Mouse (Mus musculus) neural tube, embryonic 11.5 days (tissue): Measurements from ENCODE around the gene Galk1. TPM values are rescaled to one million over a fixed set of nuclear protein-coding genes. Genes with fewer than 3 reads are reported as not detected.
A peak's percentile ranks its signal among the peaks of the same experiment; 100 is the strongest.

Experiments
- ATAC-seq: fragments of 200-750 bp; cut with Nextera tagmentation; 2 replicates; pipeline ENCODE4 v1.8.0; 2017; ENCODE audit warnings: moderate number of reproducible peaks, mild to moderate bottlenecking, moderate TSS enrichment, moderate library complexity; ENCODE audit not compliant: insufficient read depth, low FRiP score, low TSS enrichment
- DNase-seq: peaks from one replicate; pipeline ENCODE4 v3.0.0-alpha.2; 2015; ENCODE audit warnings: low spot score
- H3K27ac ChIP-seq: fragments of 300-500 bp; sonication (generic); 2 replicates; pipeline ENCODE4 v1.5.1; 2014; ENCODE audit warnings: low read depth, mild to moderate bottlenecking, low read length
- H3K27me3 ChIP-seq: fragments of 300-500 bp; sonication (generic); 2 replicates; pipeline ENCODE4 v1.6.1; 2014; ENCODE audit warnings: mild to moderate bottlenecking, low read length, mixed read lengths; ENCODE audit not compliant: control insufficient read depth, insufficient read depth
- H3K36me3 ChIP-seq: fragments of 300-500 bp; sonication (generic); 2 replicates; pipeline ENCODE4 v1.6.1; 2014; ENCODE audit warnings: mild to moderate bottlenecking, low read length, moderate library complexity, mixed read lengths; ENCODE audit not compliant: control insufficient read depth, insufficient read depth
- H3K4me1 ChIP-seq: fragments of 300-500 bp; sonication (generic); 2 replicates; pipeline ENCODE4 v1.6.1; 2014; ENCODE audit warnings: low read length, mixed read lengths; ENCODE audit not compliant: control insufficient read depth, insufficient read depth
- H3K4me2 ChIP-seq: fragments of 300-500 bp; sonication (generic); 2 replicates; pipeline ENCODE4 v1.6.1; 2014; ENCODE audit warnings: low read depth, mild to moderate bottlenecking, moderate library complexity
- H3K4me3 ChIP-seq: fragments of 300-500 bp; sonication (generic); 2 replicates; pipeline ENCODE4 v1.5.1; 2014; ENCODE audit warnings: low read depth, low read length
- H3K9ac ChIP-seq: fragments of 300-500 bp; sonication (generic); 2 replicates; pipeline ENCODE4 v1.6.1; 2014; ENCODE audit warnings: mild to moderate bottlenecking, low read length
- H3K9me3 ChIP-seq: fragments of 300-500 bp; sonication (generic); 2 replicates; pipeline ENCODE4 v1.6.1; 2016; ENCODE audit warnings: low read length; ENCODE audit not compliant: control insufficient read depth
- WGBS: fragments of 180-500 bp; shearing (Covaris S2); extraction: QIAGEN DNeasy Blood & Tissue Kit; methylation state at CpG from one replicate; pipeline ENCODE4 v1.1.7; 2014; 5-methylcytosine and 5-hydroxymethylcytosine counted together
- polyA plus RNA-seq: library from polyadenylated mRNA; unstranded; fragments of >200 nt; fragmentation: Nextera tagmentation; extraction: Ambion mirVana; gene quantifications from 2 replicates; pipeline ENCODE4 v1.2.1, GENCODE M21; 2014

The Galk1 gene
- polyA plus RNA-seq, result 122 and 124 TPM in 2 replicates

DNA sequence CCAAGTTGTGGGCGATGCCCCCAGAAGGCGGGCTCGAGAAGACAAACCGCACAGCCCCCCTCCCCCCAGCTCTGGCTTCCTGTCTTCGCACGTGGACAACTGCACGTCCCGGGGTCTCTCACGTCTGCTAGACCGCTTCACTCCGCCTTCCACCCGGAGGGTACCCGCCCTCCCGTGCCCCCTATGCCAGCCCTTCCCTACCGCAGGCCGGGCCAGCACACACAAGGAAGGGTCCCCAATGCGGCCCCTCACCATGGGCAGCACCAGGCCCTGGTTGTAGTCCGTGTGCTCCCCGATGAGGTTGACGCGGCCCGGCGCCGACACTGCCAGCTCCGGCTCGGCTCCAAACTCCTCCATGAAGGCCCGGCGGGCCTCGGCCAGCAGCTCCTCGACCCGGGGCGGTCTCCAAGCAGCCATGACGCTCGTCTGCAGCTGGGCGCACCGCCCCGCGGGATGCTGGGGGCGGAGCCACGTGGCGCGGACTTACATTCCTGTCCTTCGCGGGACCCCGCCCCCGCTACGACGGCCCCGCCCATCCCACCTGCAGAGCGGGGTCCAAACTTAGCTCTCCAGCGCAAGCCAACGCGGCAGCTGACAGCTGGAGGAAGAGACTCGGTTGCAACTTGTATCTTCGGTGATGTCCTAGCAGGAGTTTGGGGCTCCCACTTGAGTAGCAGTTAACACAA is at the start of gene Galk1:
Gene Galk1 (minus strand): TSS at position 458 of the 686 bp plus-strand sequence.
- Histone ChIP-seq H3K27me3 (no peaks in the 10 kb centered on the region), H3K9ac (peak within 1 kb of the TSS; percentile 80), H3K4me2 (peak within 1 kb of the TSS; percentile 87), H3K27ac (peak within 1 kb of the TSS; percentile 78), H3K9me3 (no peaks in the 10 kb centered on the region), H3K4me3 (peak within 1 kb of the TSS; percentile 64), H3K4me1 (peaks cover 9% of the 10 kb centered on the region), H3K36me3 (peaks cover 2% of the 10 kb centered on the region; the same call in 1 of the 2 replicates)
- DNase-seq (peak; percentile 94), ATAC-seq (peak; percentile 76)
- WGBS, result under 1% methylated on average over 55 of the region's 55 CpGs

DNA sequence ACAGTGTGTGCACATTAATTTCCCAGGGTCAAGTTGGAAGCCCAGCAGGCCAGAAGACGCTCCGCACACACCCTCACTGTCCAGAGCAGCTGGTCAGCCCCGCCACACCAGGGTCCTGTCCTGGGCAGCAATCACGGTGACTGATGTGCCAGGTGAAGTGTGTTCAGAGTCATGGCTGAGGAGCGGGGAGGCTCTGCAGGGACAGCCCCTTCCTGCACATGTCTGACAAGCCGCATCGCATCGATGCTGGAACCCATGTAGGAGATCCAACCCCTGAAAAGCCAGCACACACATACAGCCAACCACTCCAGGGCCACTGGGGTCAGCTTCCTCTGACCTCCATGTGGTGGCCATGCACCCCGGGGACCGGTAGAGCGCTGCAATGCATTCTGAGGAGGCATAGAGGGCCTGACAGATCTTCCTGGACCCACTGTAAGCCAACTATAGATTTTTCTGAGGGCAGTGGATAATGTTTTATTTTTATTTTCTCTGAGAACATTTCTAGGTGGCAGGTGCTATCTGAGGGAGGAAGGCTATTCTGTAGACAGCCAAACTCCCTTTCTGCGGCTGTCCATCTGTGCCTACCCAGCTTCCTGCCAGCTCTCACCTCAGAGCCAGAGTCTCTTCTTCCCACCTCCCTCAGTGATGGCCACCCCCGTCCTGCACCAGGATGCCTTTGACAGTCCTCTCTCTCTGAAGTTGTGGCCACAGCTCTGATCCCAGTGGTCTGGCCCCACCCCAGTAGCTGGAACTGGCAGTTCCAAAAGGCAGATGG is 49.3 kb upstream of the Galk1 start:
- no peaks in the 10 kb centered on the region for H3K27me3 ChIP-seq
- H3K4me1 ChIP-seq, result no peaks in the 10 kb centered on the region
- no peak overlapping the region for H3K27ac ChIP-seq
- no peaks in the 10 kb centered on the region for H3K9me3 ChIP-seq
- WGBS, result 84% methylated on average over 13 of the region's 13 CpGs
- H3K4me2 ChIP-seq, result no peak overlapping the region
- ATAC-seq (no peak), DNase-seq (no peak)
- no peak overlapping the region for H3K9ac ChIP-seq
- H3K36me3 ChIP-seq, result peaks cover 28% of the 10 kb centered on the region
- H3K4me3 ChIP-seq, result no peak overlapping the region

DNA sequence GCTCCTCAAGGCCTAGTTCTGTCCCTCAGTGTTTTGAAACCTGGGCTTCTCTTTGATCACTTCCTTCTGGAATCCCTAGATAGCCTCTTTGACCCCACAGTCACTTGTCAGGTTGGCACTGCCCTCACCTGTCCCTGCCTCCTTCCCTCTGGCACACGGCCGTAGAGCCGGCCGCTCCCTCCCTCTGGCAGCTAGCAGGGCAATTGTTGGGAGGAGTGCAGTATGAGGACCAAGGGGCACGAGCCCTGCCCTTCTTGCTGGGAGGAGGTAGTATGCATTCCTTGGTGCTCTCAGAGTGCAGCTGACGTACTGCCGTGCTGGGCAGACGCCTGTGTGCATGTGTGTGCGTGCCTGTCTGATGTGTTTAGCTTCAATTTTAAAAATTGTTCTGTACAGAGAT is 48.1 kb upstream of the Galk1 start:
- Histone ChIP-seq H3K9ac (no peak overlapping the region), H3K4me3 (no peak overlapping the region), H3K27ac (no peak overlapping the region), H3K36me3 (peaks cover 36% of the 10 kb centered on the region), H3K4me1 (no peaks in the 10 kb centered on the region), H3K9me3 (no peaks in the 10 kb centered on the region), H3K27me3 (no peaks in the 10 kb centered on the region), H3K4me2 (no peak overlapping the region)
- WGBS, result 92% methylated on average over 9 of the region's 9 CpGs
- ATAC-seq (no peak), DNase-seq (no peak)

DNA sequence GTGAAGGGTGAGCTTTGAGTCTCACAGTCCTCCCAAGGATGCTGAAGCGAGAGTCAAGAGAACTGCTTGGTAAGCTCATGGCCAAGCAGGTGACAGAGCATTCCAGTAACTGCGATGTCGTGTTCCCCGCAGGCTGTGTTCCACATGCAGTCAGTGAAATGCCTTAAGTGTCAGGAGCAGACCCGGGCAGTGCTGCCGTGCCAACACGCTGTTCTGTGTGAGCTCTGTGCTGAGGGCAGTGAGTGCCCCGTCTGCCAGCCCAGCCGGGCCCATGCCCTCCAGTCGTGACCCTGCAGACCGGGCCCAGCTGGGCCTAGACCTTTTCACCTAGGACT is 47.1 kb upstream of the Galk1 start:
- ATAC-seq (no peak), DNase-seq (no peak)
- WGBS, result 96% methylated on average over 11 of the region's 11 CpGs
- Histone ChIP-seq H3K27me3 (no peaks in the 10 kb centered on the region), H3K4me1 (no peaks in the 10 kb centered on the region), H3K9ac (no peak overlapping the region), H3K4me2 (no peak overlapping the region), H3K9me3 (no peaks in the 10 kb centered on the region), H3K27ac (no peak overlapping the region), H3K4me3 (no peak overlapping the region), H3K36me3 (peaks cover 45% of the 10 kb centered on the region)

DNA sequence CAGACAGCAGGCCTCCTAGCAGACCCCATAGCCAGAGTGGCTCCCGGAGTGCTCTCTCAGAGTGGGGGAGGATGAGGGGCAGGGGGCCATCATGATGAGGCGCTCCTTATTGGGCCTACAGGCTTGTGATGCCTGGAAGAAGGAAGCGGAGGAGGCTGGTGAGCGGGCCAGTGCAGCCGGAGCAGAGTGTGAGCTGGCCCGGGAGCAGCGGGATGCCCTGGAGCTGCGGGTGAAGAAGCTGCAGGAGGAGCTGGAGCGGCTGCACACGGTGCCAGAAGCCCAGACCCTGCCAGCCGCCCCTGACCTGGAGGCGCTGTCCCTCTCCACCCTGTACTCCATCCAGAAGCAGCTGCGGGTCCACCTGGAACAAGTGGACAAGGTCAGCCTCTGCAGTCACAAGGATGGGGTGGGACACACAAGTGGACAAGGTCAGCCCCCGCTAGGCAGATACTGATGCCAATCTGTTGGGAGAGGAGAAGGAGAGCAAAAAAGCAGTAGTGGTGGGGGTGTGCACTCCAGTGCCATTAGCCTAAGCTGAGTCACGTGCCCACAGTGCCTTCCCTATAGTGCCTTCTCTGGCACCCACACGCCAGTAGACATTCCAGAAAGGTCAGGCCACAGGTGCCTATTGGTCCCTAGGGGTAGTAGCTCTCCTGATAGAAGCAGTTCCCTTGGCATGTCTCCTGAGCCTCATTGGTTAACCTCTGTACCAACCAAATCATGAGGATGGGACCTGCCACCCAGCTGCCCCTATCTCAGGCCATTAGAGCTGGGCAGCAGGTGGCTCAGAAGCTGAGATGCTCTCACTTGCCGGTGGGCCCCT is 46.6 kb upstream of the Galk1 start:
- Histone ChIP-seq H3K27ac (no peak overlapping the region), H3K36me3 (peaks cover 47% of the 10 kb centered on the region)

DNA sequence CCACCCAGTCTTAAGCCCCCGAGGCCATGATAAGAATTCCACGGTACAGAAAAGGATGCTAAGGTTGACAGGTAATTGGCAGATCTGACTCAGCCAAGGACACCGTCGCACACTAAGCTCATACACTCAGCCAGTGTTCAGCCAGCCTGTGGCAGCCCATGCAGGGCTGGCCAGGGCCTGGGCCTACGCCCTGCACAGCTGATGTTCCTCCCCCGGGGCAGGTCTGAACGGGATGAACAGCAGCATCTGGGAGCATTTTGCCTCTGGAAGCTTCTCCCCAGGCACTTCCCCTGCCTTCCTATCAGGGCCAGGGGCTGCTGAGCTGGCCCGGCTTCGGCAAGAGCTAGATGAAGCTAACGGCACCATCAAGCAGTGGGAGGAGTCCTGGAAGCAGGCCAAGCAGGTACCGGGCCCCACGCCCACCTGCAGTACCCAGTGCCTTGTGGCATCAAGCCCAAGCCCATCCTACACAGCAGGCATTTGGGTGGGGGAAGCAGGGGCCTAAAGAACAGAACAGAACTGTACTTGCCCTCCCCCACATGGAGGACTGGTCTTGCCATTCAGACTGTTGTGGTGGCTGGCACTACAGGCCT is 45.6 kb upstream of the Galk1 start:
- H3K27me3 ChIP-seq, result no peaks in the 10 kb centered on the region
- WGBS, result 87% methylated on average over 12 of the region's 12 CpGs
- no peak overlapping the region for H3K9ac ChIP-seq
- no peak for DNase-seq
- H3K4me3 ChIP-seq, result no peak overlapping the region
- no peaks in the 10 kb centered on the region for H3K9me3 ChIP-seq
- H3K27ac ChIP-seq, result no peak overlapping the region
- no peak for ATAC-seq
- no peaks in the 10 kb centered on the region for H3K4me1 ChIP-seq
- peaks cover 53% of the 10 kb centered on the region for H3K36me3 ChIP-seq
- H3K4me2 ChIP-seq, result no peak overlapping the region

More for the DNA sequence above, 46.6 kb upstream of the Galk1 start:
- no peak overlapping the region for H3K4me3 ChIP-seq
- WGBS, result 94% methylated on average over 17 of the region's 17 CpGs
- H3K4me2 ChIP-seq, result no peak overlapping the region
- H3K9ac ChIP-seq, result no peak overlapping the region
- H3K27me3 ChIP-seq, result no peaks in the 10 kb centered on the region
- DNase-seq (no peak), ATAC-seq (no peak)
- no peaks in the 10 kb centered on the region for H3K9me3 ChIP-seq
- no peaks in the 10 kb centered on the region for H3K4me1 ChIP-seq

DNA sequence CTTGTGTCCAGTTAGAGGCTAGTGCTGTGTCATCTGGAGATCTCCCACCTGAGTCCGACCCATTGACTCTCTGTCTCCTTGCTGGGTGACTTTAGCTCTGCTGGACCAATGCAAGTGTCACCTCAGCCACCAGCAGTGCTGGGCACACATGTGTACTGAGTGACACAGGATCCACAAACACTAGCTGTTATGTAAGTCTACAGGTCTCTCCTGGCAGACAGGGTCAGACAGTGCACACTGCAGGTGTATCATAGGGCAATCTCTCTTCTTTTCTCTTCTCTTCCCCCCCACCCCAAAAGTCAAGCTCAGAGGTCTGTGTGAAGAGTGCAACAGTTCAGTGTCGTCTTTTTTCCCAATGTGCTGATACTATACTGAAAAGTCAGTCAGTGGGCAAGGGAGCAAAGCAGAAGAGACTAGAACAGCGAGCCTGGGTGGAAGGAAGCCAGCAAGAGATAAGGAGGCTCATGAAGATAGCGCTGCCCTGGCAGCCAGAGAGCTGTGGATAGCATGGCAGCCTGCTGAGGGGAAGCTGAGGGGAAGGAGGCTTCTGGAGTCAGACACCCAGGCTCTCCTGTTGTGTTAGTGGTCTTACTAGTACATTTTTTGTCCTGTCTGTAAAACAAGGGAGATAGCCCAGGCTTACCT is 44.8 kb upstream of the Galk1 start:
- H3K4me1 ChIP-seq, result no peaks in the 10 kb centered on the region
- 92% methylated on average over 4 of the region's 4 CpGs for WGBS
- DNase-seq (no peak), ATAC-seq (no peak)
- H3K9ac ChIP-seq, result no peak overlapping the region
- no peak overlapping the region for H3K4me2 ChIP-seq
- no peak overlapping the region for H3K27ac ChIP-seq
- no peaks in the 10 kb centered on the region for H3K9me3 ChIP-seq
- H3K27me3 ChIP-seq, result no peaks in the 10 kb centered on the region
- no peak overlapping the region for H3K4me3 ChIP-seq
- peaks cover 59% of the 10 kb centered on the region for H3K36me3 ChIP-seq

DNA sequence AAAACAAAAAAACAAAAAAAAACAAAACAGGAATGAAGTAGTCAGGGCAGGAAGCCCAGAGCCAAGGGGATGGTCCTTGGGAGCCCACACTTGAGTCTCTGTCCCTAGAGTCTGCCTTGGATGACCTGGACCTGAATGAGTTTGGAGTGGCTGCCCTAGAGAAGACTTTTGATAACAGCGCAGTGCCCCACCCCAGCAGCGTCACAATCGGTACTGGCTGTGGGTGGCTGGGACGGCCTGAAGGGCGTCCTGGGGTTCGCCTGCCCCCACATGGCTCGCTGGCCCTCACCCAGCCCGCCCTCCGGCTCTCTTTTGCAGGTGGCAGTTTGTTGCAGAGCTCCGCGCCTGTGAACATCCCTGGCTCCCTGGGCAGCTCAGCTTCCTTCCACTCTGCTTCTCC is 43.4 kb upstream of the Galk1 start:
- no peaks in the 10 kb centered on the region for H3K4me1 ChIP-seq
- H3K27me3 ChIP-seq, result no peaks in the 10 kb centered on the region
- WGBS, result 93% methylated on average over 11 of the region's 11 CpGs
- no peak overlapping the region for H3K27ac ChIP-seq
- H3K4me3 ChIP-seq, result no peak overlapping the region
- H3K4me2 ChIP-seq, result no peak overlapping the region
- H3K9me3 ChIP-seq, result no peaks in the 10 kb centered on the region
- DNase-seq (no peak), ATAC-seq (no peak)
- H3K9ac ChIP-seq, result no peak overlapping the region
- peaks cover 61% of the 10 kb centered on the region for H3K36me3 ChIP-seq
